Mouse (Mus musculus) embryonic fibroblast, embryonic 13.5 days (primary cell): Measurements from ENCODE around the gene Pla2g2f.

Experiments
- CTCF ChIP-seq: IDR thresholded peaks from 2 replicates; pipeline ENCODE4 v1.5.1; 2011; ENCODE audit warnings: mild to moderate bottlenecking, control low read depth, low read length, moderate library complexity, borderline replicate concordance; ENCODE audit not compliant: insufficient read depth
- POLR2A ChIP-seq: IDR thresholded peaks from 2 replicates; pipeline ENCODE4 v1.6.1; 2011; ENCODE audit warnings: low read depth, mild to moderate bottlenecking, control low read depth, low read length, moderate library complexity

- TF ChIP-seq CTCF (no peak), POLR2A (no peak)
Measured at GRCm38 (mm10) chr4:138725751-138726150, 31.7 kb downstream of the Pla2g2f start.
